Mouse (Mus musculus): ENCODE results near the gene Col5a3. TPM values are rescaled to one million over a fixed set of nuclear protein-coding genes. Genes with fewer than 3 reads are reported as not detected.
A peak's percentile ranks its signal among the peaks of the same experiment; 100 is the strongest.
"Not testable (repeated sequence)": the region's sequence is repeated elsewhere in the genome, so short reads cannot be mapped to it uniquely, and the experiment has no call there.

The Col5a3 gene
- polyA plus RNA-seq, 1 experiment from 2014 or later = 0.18 TPM

DNA sequence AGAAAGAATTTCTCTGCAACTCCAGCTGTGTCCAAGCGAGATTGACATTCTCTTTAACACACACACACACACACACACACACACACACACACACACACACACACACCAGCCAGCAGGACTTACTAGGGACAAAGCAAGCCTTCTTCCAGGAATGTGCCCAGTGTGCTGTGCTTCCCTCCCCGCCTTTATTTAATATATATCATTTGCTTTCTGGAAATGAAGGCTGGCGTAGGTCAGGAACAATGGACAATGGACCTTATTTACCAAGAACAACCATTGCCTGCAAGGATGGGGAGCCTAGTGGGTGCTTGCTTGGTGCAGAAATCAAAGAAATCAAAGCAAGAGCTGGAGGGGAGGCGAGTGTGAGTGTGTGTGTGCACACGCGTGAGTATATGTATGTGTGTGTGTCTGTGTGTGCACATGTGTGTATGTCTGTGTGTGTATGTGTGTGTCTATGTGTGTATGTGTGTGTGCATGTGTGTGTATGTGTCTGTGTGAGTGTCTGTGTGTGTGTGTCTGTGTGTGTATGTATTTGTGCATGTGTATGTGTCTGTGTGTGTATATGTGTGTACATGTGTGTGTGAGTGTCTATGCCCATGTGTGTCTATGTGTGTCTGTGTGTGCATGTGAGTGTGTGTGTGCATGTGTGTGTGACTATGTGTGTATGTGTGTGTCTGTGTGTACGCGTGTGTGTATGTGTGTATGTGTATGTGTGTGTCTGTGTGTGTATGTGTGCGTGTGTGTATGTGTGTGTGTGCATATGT lies 22.5 kb upstream of the Col5a3 start:
- no peak overlapping the region for H3K27ac ChIP-seq (ENCODE audit: low read depth, low read length)
- no peak for ATAC-seq

DNA sequence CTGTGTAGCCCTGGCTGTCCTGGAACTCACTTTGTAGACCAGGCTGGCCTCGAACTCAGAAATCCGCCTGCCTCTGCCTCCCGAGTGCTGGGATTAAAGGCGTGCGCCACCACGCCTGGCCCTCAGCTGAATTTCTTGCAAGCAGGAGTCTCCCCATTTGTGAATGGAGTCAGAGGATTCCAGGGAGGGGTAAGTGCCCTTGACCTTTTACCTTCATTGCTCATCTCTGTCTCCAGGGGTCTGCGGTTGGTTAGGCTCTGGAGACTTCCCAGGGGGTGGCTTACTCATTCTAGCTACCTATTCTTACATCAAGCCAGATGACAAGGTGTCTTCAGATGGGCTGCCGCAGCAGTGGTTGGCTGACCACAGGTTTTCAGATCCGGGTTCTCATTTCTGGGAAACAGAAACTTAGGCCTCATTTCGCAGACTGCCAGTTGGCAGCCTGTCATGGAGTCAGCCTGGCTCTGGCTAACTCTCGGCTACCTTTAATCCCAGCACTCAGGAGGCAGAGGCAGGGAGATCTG lies 20.6 kb upstream of the Col5a3 start:
- H3K27me3 ChIP-seq (replicated peaks; ENCODE audit: control insufficient read depth, insufficient read depth, low read length); H3K4me3 ChIP-seq (ENCODE audit: low read depth, low read length); DNase-seq (ENCODE audit: low spot score); H3K4me2 ChIP-seq (ENCODE audit: low read length); H3K9me3 ChIP-seq (replicated peaks; ENCODE audit: control insufficient read depth, low read length); H3K4me1 ChIP-seq (ENCODE audit: control insufficient read depth, insufficient read depth, low read length); H3K36me3 ChIP-seq (ENCODE audit: control insufficient read depth, insufficient read depth, low read length); H3K27ac ChIP-seq (ENCODE audit: low read depth, low read length); ATAC-seq; H3K9ac ChIP-seq (ENCODE audit: low read length): not testable (repeated sequence)
- whole genome bisulfite sequencing = 92% methylated on average over 11 of the region's 11 CpGs

More for the DNA sequence above, 22.5 kb upstream of the Col5a3 start:
- H3K36me3 ChIP-seq (ENCODE audit: control insufficient read depth, insufficient read depth, low read length) = no peaks in the 10 kb centered on the region
- no peaks in the 10 kb centered on the region for H3K9me3 ChIP-seq (replicated peaks; ENCODE audit: control insufficient read depth, low read length)
- H3K4me1 ChIP-seq (ENCODE audit: control insufficient read depth, insufficient read depth, low read length) = no peaks in the 10 kb centered on the region
- no peak for DNase-seq (ENCODE audit: low spot score)
- H3K9ac ChIP-seq (ENCODE audit: low read length) = no peak overlapping the region
- H3K27me3 ChIP-seq (replicated peaks; ENCODE audit: control insufficient read depth, insufficient read depth, low read length) = no peaks in the 10 kb centered on the region
- no peak overlapping the region for H3K4me3 ChIP-seq (ENCODE audit: low read depth, low read length)
- 79% methylated on average over 9 of the region's 9 CpGs for WGBS
- H3K4me2 ChIP-seq (ENCODE audit: low read length) = no peak overlapping the region

DNA sequence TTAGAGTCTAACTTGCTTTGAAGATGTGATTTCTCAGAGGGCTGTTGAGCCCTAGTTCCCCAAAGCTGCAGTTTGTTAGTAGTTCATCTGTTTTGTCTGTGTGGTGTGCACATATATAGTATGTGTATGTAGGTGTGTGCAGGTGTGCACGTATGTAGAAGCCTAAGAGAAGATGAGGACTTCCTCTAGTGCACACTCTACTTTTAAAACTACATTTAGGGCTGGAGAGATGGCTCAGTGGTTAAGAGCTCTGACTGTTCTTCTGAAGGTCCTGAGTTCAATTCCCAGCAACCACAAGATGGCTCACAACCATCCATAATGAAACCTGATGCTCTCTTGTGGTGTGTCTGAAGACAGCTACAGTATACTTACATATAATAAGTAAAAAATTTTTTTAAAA lies 20.0 kb upstream of the Col5a3 start:
- 77% methylated on average over 1 of the region's 1 CpGs for WGBS

DNA sequence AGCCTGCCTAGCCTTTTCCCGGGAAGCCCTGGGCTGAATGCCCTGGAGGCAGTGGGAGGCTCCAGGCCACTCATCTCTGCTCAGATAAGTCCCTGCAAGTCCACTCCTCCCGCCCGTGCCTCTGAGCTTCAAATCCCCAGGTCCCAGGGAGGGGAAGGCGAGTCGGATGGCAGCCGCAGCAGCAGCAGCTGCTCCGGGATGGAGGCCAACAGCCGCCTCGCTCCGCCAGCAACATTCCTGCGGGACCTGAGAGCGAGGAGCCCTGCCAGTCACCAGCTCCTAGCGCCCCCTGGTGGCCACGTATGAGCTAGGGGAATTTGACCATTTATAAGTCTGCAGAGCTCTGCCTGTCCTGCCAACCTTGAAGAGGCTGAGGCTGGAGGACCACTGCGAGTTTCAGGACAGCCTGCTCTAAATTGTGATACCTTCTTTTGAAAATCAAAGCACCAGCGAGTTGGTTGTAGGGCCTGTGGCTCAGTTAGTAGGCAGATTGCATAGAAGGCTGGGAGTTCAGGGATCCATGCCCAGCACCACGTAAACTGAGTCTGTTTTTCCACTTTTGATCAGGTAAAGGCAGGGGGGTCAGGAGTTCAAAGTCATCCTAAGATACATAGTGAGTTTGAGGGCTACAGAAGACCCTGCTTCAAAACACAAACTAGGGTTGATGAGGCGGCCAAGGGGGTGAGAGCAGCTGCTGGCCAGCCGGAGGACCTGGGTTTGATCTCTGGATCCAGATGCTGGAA lies 16.2 kb upstream of the Col5a3 start:
- WGBS = 15% methylated on average over 19 of the region's 19 CpGs
- Histone ChIP-seq H3K9me3 (replicated peaks; ENCODE audit: control insufficient read depth, low read length) (no peaks in the 10 kb centered on the region), H3K36me3 (ENCODE audit: control insufficient read depth, insufficient read depth, low read length) (no peaks in the 10 kb centered on the region), H3K4me1 (ENCODE audit: control insufficient read depth, insufficient read depth, low read length) (no peaks in the 10 kb centered on the region), H3K27ac (ENCODE audit: low read depth, low read length) (no peak overlapping the region), H3K27me3 (replicated peaks; ENCODE audit: control insufficient read depth, insufficient read depth, low read length) (no peaks in the 10 kb centered on the region), H3K9ac (ENCODE audit: low read length) (peak overlapping the region; percentile 29; the same call in 1 of the 2 replicates), H3K4me3 (ENCODE audit: low read depth, low read length) (no peak overlapping the region), H3K4me2 (ENCODE audit: low read length) (no peak overlapping the region)
- DNase-seq (ENCODE audit: low spot score) (peak; percentile 96), ATAC-seq (peak; percentile 95)

More for the DNA sequence above, 20.0 kb upstream of the Col5a3 start:
- no peaks in the 10 kb centered on the region for H3K27me3 ChIP-seq (replicated peaks; ENCODE audit: control insufficient read depth, insufficient read depth, low read length)
- ATAC-seq = no peak
- H3K4me3 ChIP-seq (ENCODE audit: low read depth, low read length) = no peak overlapping the region
- H3K4me2 ChIP-seq (ENCODE audit: low read length) = no peak overlapping the region
- no peaks in the 10 kb centered on the region for H3K36me3 ChIP-seq (ENCODE audit: control insufficient read depth, insufficient read depth, low read length)
- DNase-seq (ENCODE audit: low spot score) = no peak
- H3K9me3 ChIP-seq (replicated peaks; ENCODE audit: control insufficient read depth, low read length) = no peaks in the 10 kb centered on the region
- no peak overlapping the region for H3K27ac ChIP-seq (ENCODE audit: low read depth, low read length)
- H3K9ac ChIP-seq (ENCODE audit: low read length) = no peak overlapping the region
- no peaks in the 10 kb centered on the region for H3K4me1 ChIP-seq (ENCODE audit: control insufficient read depth, insufficient read depth, low read length)

DNA sequence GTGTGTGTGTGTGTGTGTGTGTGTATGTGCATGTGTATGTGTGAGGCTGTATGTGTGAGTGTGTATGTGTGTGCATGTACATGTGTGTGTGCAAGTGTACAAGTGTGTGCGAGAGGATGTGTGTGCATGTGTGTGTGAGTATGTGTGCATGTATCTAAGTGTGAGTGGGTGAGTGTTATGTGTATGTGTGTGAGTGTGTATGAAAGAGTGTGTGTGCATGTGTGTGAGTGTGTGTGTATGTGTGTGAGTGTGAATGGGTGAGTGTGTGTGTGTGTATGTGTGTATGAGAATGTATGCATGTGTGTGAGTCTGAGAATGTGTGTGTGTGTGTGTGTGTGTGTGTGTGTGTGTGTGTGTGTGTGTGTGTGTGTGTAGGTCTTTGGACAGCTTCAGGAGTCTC lies 13.3 kb upstream of the Col5a3 start:
- Histone ChIP-seq H3K9me3 (replicated peaks; ENCODE audit: control insufficient read depth, low read length) (no peaks in the 10 kb centered on the region), H3K4me1 (ENCODE audit: control insufficient read depth, insufficient read depth, low read length) (no peaks in the 10 kb centered on the region), H3K27me3 (replicated peaks; ENCODE audit: control insufficient read depth, insufficient read depth, low read length) (no peaks in the 10 kb centered on the region), H3K9ac (ENCODE audit: low read length) (no peak overlapping the region), H3K36me3 (ENCODE audit: control insufficient read depth, insufficient read depth, low read length) (no peaks in the 10 kb centered on the region), H3K27ac (ENCODE audit: low read depth, low read length) (no peak overlapping the region), H3K4me3 (ENCODE audit: low read depth, low read length) (no peak overlapping the region), H3K4me2 (ENCODE audit: low read length) (no peak overlapping the region)
- DNase-seq (ENCODE audit: low spot score) = no peak
- ATAC-seq = no peak
- whole genome bisulfite sequencing = 100% methylated on average over 1 of the region's 1 CpGs

DNA sequence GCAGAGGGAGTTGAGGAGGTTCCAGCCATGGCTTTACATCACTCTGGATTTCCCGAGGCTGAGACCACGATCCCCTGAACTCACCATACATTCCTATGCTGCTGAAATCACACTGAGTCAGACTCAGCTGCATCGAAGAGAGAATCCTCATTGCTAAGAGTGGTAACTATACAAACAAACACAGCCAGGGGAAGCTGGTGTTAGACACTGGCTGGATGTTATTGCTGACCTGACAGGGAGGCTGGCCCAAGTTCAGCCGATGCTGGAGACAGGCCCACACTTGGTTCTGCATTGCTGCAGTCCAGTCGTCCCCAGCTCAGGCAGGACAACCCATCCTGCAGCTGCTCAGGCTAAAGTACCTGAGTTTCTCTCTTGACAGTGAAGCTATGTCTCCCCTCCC lies 10.9 kb upstream of the Col5a3 start:
- Histone ChIP-seq H3K4me1 (ENCODE audit: control insufficient read depth, insufficient read depth, low read length) (no peaks in the 10 kb centered on the region), H3K27me3 (replicated peaks; ENCODE audit: control insufficient read depth, insufficient read depth, low read length) (no peaks in the 10 kb centered on the region), H3K4me3 (ENCODE audit: low read depth, low read length) (no peak overlapping the region), H3K4me2 (ENCODE audit: low read length) (no peak overlapping the region), H3K9me3 (replicated peaks; ENCODE audit: control insufficient read depth, low read length) (no peaks in the 10 kb centered on the region), H3K36me3 (ENCODE audit: control insufficient read depth, insufficient read depth, low read length) (no peaks in the 10 kb centered on the region), H3K9ac (ENCODE audit: low read length) (no peak overlapping the region), H3K27ac (ENCODE audit: low read depth, low read length) (no peak overlapping the region)
- DNase-seq (ENCODE audit: low spot score) (no peak), ATAC-seq (no peak)
- 79% methylated on average over 5 of the region's 5 CpGs for WGBS

DNA sequence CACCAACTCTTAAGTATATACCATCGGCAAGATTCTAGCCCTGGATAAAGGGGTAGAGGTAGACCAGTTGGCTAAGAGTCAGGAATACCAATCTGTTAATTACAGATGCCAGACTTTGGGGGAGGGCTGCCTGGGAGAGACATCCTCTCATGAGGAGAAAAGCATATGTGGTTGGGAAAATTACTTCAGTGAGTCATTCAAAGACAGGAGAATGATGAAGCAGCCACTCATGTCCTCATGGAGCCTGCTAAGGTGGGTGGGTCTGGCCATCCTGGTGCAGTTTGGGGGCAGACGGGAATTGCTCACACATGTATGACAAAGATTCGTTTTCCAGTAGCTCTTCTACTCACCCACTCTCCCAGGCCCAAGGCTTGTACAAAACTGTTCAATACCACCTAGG lies 8.0 kb upstream of the Col5a3 start:
- no peaks in the 10 kb centered on the region for H3K27me3 ChIP-seq (replicated peaks; ENCODE audit: control insufficient read depth, insufficient read depth, low read length)
- ATAC-seq (no peak), DNase-seq (ENCODE audit: low spot score) (no peak)
- H3K9me3 ChIP-seq (replicated peaks; ENCODE audit: control insufficient read depth, low read length) = no peaks in the 10 kb centered on the region
- H3K27ac ChIP-seq (ENCODE audit: low read depth, low read length) = no peak overlapping the region
- no peaks in the 10 kb centered on the region for H3K4me1 ChIP-seq (ENCODE audit: control insufficient read depth, insufficient read depth, low read length)
- no peak overlapping the region for H3K9ac ChIP-seq (ENCODE audit: low read length)
- H3K4me2 ChIP-seq (ENCODE audit: low read length) = no peak overlapping the region
- no peaks in the 10 kb centered on the region for H3K36me3 ChIP-seq (ENCODE audit: control insufficient read depth, insufficient read depth, low read length)
- no peak overlapping the region for H3K4me3 ChIP-seq (ENCODE audit: low read depth, low read length)
- WGBS = 73% methylated on average over 3 of the region's 3 CpGs

DNA sequence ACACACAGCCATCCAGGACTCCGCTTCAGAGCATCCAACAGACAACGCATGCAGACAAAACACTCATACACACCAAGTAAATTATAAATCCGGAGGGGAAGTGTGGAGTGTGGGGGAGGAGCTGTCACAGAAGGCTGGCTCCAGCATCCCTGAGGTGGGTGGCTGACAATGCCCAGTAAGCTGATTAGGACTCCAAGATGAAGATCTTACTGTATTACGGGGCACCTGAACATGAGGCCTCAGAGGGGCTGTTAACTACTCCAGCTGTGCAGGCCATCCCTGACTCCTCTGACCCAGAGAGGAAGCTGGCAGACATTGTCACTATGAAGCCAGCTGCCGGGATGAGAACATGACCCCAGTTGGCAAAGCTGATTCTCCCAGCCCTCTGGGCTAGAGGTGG lies 5.1 kb upstream of the Col5a3 start:
- no peak overlapping the region for H3K9ac ChIP-seq (ENCODE audit: low read length)
- no peak overlapping the region for H3K4me2 ChIP-seq (ENCODE audit: low read length)
- DNase-seq (ENCODE audit: low spot score) = no peak
- H3K27me3 ChIP-seq (replicated peaks; ENCODE audit: control insufficient read depth, insufficient read depth, low read length) = peaks cover 2% of the 10 kb centered on the region; the same call in 1 of the 2 replicates
- no peak overlapping the region for H3K4me3 ChIP-seq (ENCODE audit: low read depth, low read length)
- ATAC-seq = no peak
- no peaks in the 10 kb centered on the region for H3K9me3 ChIP-seq (replicated peaks; ENCODE audit: control insufficient read depth, low read length)
- no peaks in the 10 kb centered on the region for H3K36me3 ChIP-seq (ENCODE audit: control insufficient read depth, insufficient read depth, low read length)
- WGBS = 79% methylated on average over 5 of the region's 5 CpGs
- H3K27ac ChIP-seq (ENCODE audit: low read depth, low read length) = no peak overlapping the region
- peaks cover under 1% of the 10 kb centered on the region; the same call in 1 of the 2 replicates for H3K4me1 ChIP-seq (ENCODE audit: control insufficient read depth, insufficient read depth, low read length)

DNA sequence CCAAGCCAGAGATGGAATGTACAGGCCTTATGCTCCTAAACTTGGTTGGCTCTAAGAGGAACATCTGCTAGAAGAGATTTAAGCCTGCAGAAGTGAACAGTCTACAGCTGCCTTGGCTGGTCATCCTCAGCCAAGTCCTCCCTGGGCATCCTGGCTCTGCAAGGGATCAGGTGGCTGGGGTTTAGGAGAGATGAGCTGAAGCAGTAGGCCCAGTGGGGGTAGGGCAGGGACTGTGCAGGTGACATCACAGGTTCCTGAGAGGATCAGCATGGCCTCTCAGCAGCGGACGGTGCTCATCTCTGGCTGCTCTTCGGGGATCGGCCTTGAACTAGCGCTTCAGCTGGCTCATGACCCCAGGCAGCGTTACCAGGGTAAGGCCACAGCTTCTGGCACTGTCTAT lies 3.4 kb upstream of the Col5a3 start, which contains the start of gene Rdh8:
Rdh8 (plus strand) TSS at position 268 of the 400 bp plus-strand sequence.
- Histone ChIP-seq H3K4me3 (ENCODE audit: low read depth, low read length) (no peak within 1 kb of the TSS), H3K4me2 (ENCODE audit: low read length) (no peak within 1 kb of the TSS), H3K27ac (ENCODE audit: low read depth, low read length) (no peak within 1 kb of the TSS), H3K36me3 (ENCODE audit: control insufficient read depth, insufficient read depth, low read length) (no peaks in the 10 kb centered on the region), H3K9ac (ENCODE audit: low read length) (no peak within 1 kb of the TSS), H3K9me3 (replicated peaks; ENCODE audit: control insufficient read depth, low read length) (no peaks in the 10 kb centered on the region), H3K4me1 (ENCODE audit: control insufficient read depth, insufficient read depth, low read length) (peaks cover 4% of the 10 kb centered on the region; the same call in 1 of the 2 replicates), H3K27me3 (replicated peaks; ENCODE audit: control insufficient read depth, insufficient read depth, low read length) (peaks cover 6% of the 10 kb centered on the region; the same call in 1 of the 2 replicates)
- no peak for ATAC-seq
- DNase-seq (ENCODE audit: low spot score) = no peak
- 77% methylated on average over 6 of the region's 6 CpGs for WGBS
